Mouse (Mus musculus) heart, embryonic 10.5 days (tissue): ENCODE measurements around the gene E130208F15Rik. TPM values are rescaled to one million over a fixed set of nuclear protein-coding genes. Genes with fewer than 3 reads are reported as not detected.

Source experiments
- DNase-seq: peaks from one replicate; pipeline ENCODE4 v3.0.0-alpha.2; 2017; ENCODE audit warnings: low spot score
- H3K27ac ChIP-seq: fragments of 300-500 bp; sonication (generic); 2 replicates; pipeline ENCODE4 v1.5.1; 2016; ENCODE audit warnings: mild to moderate bottlenecking
- H3K27me3 ChIP-seq: fragments of 300-500 bp; sonication (generic); 2 replicates; pipeline ENCODE4 v1.6.1; 2016; ENCODE audit warnings: mild to moderate bottlenecking; ENCODE audit not compliant: poor library complexity, insufficient read depth, severe bottlenecking
- H3K36me3 ChIP-seq: fragments of 300-500 bp; sonication (generic); 2 replicates; pipeline ENCODE4 v1.6.1; 2016; ENCODE audit warnings: mild to moderate bottlenecking, moderate library complexity
- H3K4me1 ChIP-seq: fragments of 300-500 bp; sonication (generic); 2 replicates; pipeline ENCODE4 v1.6.1; 2016; ENCODE audit warnings: mild to moderate bottlenecking
- H3K4me3 ChIP-seq: fragments of 300-500 bp; sonication (generic); 2 replicates; pipeline ENCODE4 v1.5.1; 2016; ENCODE audit warnings: mild to moderate bottlenecking, moderate library complexity
- H3K9me3 ChIP-seq: fragments of 300-500 bp; sonication (generic); 2 replicates; pipeline ENCODE4 v1.6.1; 2016; ENCODE audit warnings: mild to moderate bottlenecking, moderate library complexity
- WGBS: fragments of 180-500 bp; shearing (Covaris S2); methylation state at CpG from one replicate; pipeline ENCODE4 v1.1.7; 2016; 5-methylcytosine and 5-hydroxymethylcytosine counted together
- polyA plus RNA-seq: library from polyadenylated mRNA; unstranded; fragments of >200 nt; fragmentation: Nextera tagmentation; extraction: Ambion mirVana; gene quantifications from 2 replicates; pipeline ENCODE4 v1.2.1, GENCODE M21; 2016

E130208F15Rik gene
- polyA plus RNA-seq, 1 experiment from 2014 or later: 3.2 TPM

DNA sequence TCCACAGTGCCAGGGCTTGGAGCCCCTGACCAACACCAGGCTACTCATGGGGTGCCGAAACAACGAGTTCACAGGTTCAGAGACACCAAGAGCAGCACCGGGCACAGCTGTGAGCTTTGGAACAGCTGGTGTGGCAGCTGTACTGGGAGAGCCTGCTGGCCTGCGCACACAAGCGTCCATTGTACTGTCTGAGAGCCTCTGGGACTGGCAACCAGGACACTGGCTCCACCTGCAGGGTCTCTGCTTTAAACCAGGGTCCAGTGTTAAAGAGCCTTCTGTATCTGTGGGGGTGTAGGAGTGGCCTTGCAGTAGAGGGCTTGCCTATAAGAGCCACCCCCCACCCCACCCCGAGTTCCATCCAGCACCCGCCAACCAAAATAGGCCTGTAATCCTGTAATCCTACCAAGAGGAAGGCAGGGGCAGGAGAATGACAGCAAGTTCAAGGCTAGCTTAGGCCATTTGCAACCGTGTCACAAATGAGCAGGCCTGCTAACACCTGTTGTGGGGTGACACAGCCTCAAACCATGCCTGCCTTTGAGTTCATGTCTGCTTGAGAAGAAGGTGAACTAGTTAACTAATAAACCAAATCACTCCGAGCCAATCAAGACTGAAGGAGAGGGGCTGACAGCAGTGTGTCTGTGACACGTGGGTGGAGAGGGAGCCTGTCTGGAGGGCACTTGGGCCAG lies 31.7 kb upstream of the E130208F15Rik start:
- no peak for DNase-seq
- WGBS: 54% methylated on average over 10 of the region's 10 CpGs
- H3K9me3 ChIP-seq: no peaks in the 10 kb centered on the region
- peaks cover 19% of the 10 kb centered on the region for H3K4me1 ChIP-seq
- H3K36me3 ChIP-seq: 0 out of 2 replicates have a peak, but pooled peaks cover 6% of the 10 kb centered on the region
- H3K27ac ChIP-seq: no peak overlapping the region
- no peak overlapping the region for H3K4me3 ChIP-seq
- H3K27me3 ChIP-seq: peaks cover 29% of the 10 kb centered on the region; the same call in 1 of the 2 replicates

DNA sequence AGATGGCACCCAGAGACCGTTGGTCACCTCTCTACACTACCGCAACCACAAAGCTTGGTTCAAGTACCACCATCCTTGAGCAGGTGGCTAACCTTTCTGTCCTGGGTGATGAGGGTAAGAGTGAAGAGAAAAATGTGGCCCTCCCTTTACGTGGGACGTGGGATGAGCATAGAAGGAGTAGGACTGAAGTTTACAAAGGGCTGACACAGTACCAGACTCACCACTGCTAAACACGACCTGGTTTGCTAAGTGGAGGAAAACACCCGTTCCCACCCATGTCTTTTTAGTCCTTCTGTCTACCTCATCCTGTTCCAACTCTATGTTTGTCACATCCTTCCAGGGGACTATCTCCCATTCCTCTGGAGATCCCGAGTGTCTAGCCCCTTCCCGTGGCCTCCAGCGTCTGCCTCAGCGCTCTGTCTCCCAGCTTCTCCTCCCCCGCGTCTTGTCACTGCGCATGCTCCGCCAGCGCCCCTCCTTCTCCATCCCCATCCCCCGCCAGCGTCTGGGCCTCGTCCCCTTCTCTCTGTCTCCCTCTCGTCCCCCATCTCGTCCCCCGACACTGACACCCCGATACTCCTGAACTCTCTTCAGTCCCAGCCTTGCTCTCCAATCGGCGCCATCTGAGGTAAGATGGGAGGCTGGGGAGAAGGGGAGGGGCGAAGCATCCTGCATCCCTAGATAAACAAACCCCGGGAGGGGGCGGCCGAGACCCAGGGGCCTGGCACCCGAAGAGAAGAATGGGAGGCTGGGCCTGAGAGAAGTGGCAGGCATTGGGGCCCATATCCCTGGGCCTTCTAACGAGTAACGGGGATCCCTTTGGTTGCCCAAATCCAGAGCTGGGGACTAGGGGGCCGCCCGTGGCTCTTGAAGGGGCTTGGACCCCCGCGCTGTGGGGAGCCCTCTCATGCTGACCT lies 30.1 kb upstream of the E130208F15Rik start, which contains the start of gene Clip3:
TSS of gene Clip3 (plus strand) at position 514 of the 917 bp plus-strand sequence.
- H3K27me3 ChIP-seq: peaks cover 26% of the 10 kb centered on the region; the same call in 1 of the 2 replicates
- H3K9me3 ChIP-seq: no peaks in the 10 kb centered on the region
- 9% methylated on average over 35 of the region's 35 CpGs for WGBS
- H3K36me3 ChIP-seq: peaks cover 11% of the 10 kb centered on the region; the same call in 1 of the 2 replicates
- peak; percentile 85 for DNase-seq
- peak within 1 kb of the TSS; percentile 71 for H3K4me3 ChIP-seq
- peaks cover 24% of the 10 kb centered on the region for H3K4me1 ChIP-seq
- H3K27ac ChIP-seq: peak within 1 kb of the TSS; percentile 88

DNA sequence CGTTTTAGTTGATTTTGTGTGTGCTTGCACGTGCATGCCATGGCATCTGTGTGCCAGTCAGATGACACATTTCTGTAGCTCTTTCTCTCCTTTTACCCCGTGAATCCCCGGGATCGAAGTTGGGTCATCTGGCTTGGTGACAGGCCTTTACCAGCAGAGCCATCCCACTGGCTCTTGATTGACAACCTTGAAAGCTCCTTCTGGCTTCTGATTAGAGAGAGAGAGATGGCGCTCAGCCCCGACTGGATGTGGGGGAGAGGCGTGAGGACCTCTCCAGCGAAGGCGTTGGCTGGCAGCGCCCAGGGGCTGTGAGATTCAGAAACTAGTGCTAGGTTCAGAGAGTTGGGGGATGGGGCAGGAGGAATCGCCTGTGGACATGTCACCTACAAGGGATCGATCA lies 27.7 kb upstream of the E130208F15Rik start:
- H3K4me1 ChIP-seq: peaks cover 24% of the 10 kb centered on the region
- 64% methylated on average over 13 of the region's 13 CpGs for WGBS
- H3K27me3 ChIP-seq: peaks cover 19% of the 10 kb centered on the region; the same call in 1 of the 2 replicates
- no peak overlapping the region for H3K27ac ChIP-seq
- H3K4me3 ChIP-seq: no peak overlapping the region
- H3K36me3 ChIP-seq: peaks cover 24% of the 10 kb centered on the region
- DNase-seq: no peak
- no peaks in the 10 kb centered on the region for H3K9me3 ChIP-seq

DNA sequence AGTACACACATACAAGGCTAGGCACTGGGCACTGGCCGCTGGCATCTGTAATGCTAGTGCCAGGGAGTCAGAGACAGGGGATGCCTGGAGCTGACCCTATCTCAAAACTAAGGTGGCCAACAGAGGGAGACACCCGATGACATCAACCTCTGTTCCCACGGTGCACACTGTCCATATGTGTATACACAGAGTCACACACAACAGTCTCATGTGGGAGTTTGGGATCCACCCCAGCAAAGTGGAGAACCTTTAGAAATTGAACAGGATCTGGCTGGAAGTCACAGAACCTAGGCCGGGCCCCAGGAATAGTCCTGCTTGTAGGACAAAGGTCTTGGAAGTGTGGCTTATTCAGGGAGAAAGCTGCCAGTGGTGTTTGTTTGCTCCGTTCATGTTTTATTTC lies 27.2 kb upstream of the E130208F15Rik start:
- peaks cover 28% of the 10 kb centered on the region for H3K36me3 ChIP-seq
- WGBS: 86% methylated on average over 5 of the region's 5 CpGs

DNA sequence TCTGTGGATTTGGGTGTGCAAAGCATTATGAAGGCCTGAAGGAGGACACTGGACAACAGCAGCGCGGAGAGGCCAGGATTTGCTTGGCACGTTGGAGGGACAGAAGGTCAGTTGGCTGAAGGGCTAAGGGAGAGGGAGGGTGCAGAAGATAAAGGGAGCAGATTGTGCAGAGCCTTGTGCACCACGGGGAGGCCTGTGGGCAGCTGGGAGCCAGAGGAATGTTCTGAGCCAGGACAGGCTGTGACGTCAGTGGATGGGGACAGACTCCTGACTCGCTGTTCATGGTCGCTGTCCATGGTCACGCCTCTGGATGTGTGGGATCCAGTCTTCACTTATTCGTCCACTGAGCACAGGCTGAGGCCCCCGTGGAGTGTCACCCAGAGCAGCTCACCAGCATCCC lies 26.4 kb upstream of the E130208F15Rik start:
- Histone ChIP-seq H3K9me3 (no peaks in the 10 kb centered on the region), H3K4me3 (0 out of 2 replicates have a peak overlapping the region, but pooled peaks have one; percentile 19), H3K36me3 (peaks cover 34% of the 10 kb centered on the region), H3K4me1 (peaks cover 24% of the 10 kb centered on the region), H3K27me3 (peaks cover 6% of the 10 kb centered on the region; the same call in 1 of the 2 replicates), H3K27ac (no peak overlapping the region)
- 33% methylated on average over 10 of the region's 10 CpGs for WGBS
- no peak for DNase-seq

More for the DNA sequence above, 27.2 kb upstream of the E130208F15Rik start:
- Histone ChIP-seq H3K4me3 (no peak overlapping the region), H3K27ac (no peak overlapping the region), H3K4me1 (peaks cover 24% of the 10 kb centered on the region), H3K27me3 (peaks cover 14% of the 10 kb centered on the region; the same call in 1 of the 2 replicates), H3K9me3 (no peaks in the 10 kb centered on the region)
- DNase-seq: no peak

DNA sequence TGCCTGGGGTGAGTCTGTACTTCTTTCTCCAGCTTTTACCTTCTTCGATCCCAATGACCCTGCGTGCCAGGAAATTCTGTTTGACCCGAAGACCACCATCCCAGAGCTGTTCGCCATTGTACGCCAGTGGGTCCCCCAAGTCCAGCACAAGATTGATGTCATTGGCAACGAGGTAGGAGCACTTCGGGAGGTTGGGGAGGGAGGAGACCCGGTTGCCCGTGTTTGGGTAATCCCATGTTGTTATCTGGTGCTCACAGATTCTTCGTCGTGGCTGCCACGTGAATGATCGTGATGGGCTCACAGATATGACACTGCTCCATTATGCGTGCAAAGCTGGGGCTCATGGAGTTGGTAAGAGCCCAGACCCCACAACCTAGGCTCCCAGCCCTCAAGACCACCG lies 24.7 kb upstream of the E130208F15Rik start:
- no peaks in the 10 kb centered on the region for H3K9me3 ChIP-seq
- peaks cover 36% of the 10 kb centered on the region for H3K36me3 ChIP-seq
- H3K4me3 ChIP-seq: no peak overlapping the region
- 0 out of 2 replicates have a peak, but pooled peaks cover 2% of the 10 kb centered on the region for H3K27me3 ChIP-seq
- 85% methylated on average over 15 of the region's 15 CpGs for WGBS
- no peak for DNase-seq
- H3K27ac ChIP-seq: no peak overlapping the region
- H3K4me1 ChIP-seq: peaks cover 15% of the 10 kb centered on the region

DNA sequence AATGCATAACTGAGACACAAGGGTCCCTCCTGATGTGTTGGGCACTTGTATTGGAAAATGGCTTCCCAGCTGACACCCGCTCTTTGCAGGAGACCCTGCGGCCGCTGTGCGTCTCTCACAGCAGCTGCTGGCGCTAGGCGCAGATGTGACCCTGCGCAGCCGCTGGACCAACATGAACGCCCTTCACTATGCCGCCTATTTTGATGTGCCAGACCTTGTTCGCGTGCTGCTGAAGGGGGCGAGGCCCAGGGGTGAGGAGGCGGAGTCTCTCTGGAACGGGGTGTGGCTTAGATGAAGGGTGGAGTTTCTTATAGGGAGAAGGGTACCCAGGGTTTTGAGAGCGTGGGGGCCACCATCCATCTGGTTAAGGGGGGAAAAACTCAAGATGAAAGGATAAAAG lies 24.3 kb upstream of the E130208F15Rik start:
- 72% methylated on average over 16 of the region's 16 CpGs for WGBS
- DNase-seq: no peak

DNA sequence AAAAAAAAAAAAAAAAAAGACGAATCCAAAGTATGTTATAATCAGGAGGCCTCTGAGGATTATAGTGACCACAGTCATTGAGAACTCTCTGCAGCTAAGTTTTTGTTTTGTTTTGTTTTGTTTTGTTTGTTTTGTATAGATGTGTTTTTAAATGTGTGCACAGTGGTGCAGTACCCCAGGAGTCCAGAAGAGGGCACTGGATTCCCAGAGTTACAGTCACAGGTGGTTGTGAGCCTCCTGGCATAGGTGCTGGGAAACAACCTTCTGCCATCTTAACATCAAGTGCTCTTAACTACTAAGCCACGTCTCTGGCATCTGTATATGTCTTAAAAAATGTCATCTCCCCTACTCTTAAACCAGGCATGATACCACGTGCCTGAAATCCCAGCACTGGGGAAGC lies 20.6 kb upstream of the E130208F15Rik start:
- Histone ChIP-seq H3K36me3 (peaks cover 49% of the 10 kb centered on the region), H3K27me3 (no peaks in the 10 kb centered on the region), H3K9me3 (no peaks in the 10 kb centered on the region), H3K4me3 (no peak overlapping the region), H3K4me1 (no peaks in the 10 kb centered on the region), H3K27ac (no peak overlapping the region)
- 37% methylated on average over 3 of the region's 3 CpGs for WGBS
- DNase-seq: no peak

More for the DNA sequence above, 24.3 kb upstream of the E130208F15Rik start:
- H3K4me3 ChIP-seq: no peak overlapping the region
- H3K36me3 ChIP-seq: peaks cover 39% of the 10 kb centered on the region
- no peaks in the 10 kb centered on the region for H3K9me3 ChIP-seq
- peaks cover 11% of the 10 kb centered on the region for H3K4me1 ChIP-seq
- no peaks in the 10 kb centered on the region for H3K27me3 ChIP-seq
- H3K27ac ChIP-seq: no peak overlapping the region

DNA sequence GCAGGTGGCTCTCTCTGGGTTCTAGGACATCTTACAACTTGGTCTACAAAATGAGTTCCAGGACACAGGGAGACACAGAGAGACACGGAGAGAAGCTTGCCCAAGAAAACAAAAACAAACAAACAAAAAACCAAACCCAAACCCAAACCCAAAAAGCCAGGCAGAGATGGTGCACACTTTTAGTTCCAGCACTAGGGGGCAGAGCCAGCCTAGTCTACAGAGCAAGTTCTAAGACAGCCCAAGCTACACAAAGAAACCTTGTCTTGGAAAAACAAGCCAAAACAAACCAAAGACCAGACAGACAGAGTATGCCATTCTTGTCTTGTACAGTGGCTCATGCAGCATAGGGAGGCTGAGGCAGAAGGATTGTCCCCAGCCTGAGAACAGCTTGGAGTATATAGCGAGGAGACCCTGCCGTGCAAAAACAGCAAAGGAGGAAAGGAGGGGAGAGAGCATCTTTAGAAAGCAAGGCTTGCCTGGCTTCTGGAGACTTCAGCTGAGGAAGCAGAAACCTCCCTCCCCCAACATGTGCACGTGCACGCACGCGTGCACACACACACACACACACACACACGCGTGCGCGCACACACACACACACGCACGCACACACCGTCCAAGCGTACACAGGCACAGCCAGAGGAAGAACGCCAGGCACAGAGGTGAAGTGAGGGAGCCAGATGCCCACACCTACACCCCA lies 15.3 kb upstream of the E130208F15Rik start:
- Histone ChIP-seq H3K9me3 (no peaks in the 10 kb centered on the region), H3K27ac (no peak overlapping the region), H3K4me1 (peaks cover 21% of the 10 kb centered on the region), H3K36me3 (peaks cover 37% of the 10 kb centered on the region), H3K27me3 (no peaks in the 10 kb centered on the region), H3K4me3 (no peak overlapping the region)
- DNase-seq: no peak
- WGBS: 91% methylated on average over 16 of the region's 16 CpGs

DNA sequence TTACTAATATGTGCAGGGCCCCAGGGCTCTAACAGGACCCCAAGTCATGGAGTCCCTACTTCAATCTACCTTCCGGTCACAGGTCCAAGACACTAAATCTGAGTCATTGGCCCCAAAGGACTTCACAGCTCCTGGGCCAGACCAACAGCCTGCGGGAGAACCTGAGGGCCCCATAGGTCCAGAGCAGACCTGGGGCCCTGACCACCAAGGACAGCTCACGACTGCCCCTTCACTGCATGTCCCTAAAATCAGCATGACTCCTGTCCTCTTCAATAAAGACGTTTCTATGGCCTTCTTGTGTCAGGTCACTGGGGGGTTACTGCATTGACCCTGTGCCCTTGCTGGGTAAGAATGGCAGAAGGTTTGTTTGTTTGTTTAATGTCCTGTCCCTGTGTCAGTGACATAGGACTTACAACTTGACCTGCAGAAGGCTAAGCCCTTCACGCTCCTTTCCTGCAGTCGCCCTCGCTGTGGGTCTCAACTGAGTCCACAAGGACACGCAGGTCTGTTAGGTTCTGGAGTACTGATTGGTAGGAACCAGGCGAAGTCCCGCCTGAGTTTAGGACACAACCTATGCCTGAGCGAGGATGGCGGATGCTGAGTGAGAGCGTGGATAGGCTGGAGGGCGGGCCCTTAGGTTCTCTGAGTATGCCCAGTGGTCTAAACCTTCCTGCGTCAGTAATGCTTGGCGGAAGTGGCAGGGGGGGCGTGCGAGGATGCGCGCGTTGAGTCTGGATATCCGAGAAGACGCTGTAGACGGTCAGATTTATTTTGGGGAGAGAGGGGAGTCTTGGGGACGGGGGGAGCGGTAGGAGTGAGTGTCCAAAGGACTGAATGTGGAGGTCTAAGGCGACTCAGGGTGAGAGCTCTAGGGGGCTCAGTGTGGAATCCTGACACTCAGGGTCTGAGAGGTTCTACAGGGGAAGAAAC lies 13.2 kb upstream of the E130208F15Rik start, which contains the start of gene Alkbh6:
TSS of gene Alkbh6 (plus strand) at position 642 of the 930 bp plus-strand sequence.
- peak within 1 kb of the TSS; percentile 85 for H3K27ac ChIP-seq
- 4% methylated on average over 27 of the region's 27 CpGs for WGBS
- peak within 1 kb of the TSS; percentile 71 for H3K4me3 ChIP-seq
- H3K9me3 ChIP-seq: no peaks in the 10 kb centered on the region
- no peaks in the 10 kb centered on the region for H3K27me3 ChIP-seq
- H3K36me3 ChIP-seq: peaks cover 37% of the 10 kb centered on the region
- peaks cover 21% of the 10 kb centered on the region for H3K4me1 ChIP-seq
- DNase-seq: peak; percentile 98

DNA sequence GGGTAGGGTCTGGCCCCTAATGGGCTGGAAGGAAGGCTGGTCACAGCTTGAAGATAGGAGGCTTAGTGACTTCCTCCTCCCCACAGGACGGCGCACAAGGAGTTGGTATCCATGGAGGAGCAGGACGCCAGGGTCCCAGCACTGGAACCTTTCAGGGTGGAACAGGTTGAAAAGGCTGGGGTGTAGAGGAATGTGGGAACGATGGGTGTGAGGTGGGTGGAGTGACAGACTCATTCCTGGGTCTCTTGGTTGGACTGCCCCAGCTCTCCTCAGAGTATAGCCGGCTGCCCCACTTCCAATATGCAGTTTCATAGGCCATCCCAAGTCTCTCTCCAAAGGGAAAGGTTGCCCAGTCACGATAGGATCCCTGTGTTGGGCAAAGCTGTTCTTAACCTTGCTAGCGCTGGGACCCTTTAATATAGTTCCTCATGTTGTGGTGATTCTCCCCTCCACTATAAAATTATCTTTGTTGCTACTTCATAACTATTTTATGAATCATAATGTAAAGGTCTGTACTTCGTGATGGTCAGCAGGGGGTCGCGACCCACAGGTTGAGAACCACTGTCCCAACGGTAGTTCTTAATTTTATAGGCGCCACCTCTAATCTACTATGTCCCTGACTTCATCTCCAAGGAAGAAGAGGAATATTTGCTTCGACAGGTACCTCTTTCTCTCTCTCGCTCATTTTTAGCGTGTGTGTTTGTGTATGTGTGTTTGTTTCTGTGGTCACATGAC lies 12.0 kb upstream of the E130208F15Rik start:
- Histone ChIP-seq H3K27ac (peak overlapping the region; percentile 85), H3K4me3 (peak overlapping the region; percentile 71), H3K27me3 (no peaks in the 10 kb centered on the region), H3K9me3 (no peaks in the 10 kb centered on the region), H3K36me3 (peaks cover 31% of the 10 kb centered on the region), H3K4me1 (peaks cover 30% of the 10 kb centered on the region)
- no peak for DNase-seq
- 54% methylated on average over 15 of the region's 15 CpGs for WGBS
